Mouse (Mus musculus): ENCODE data around the gene Esyt2. TPM values are rescaled to one million over a fixed set of nuclear protein-coding genes. Genes with fewer than 3 reads are reported as not detected.

Esyt2 gene
- total and polyA plus RNA-seq, 2 experiments from 2014 or later: 7.4 to 32.2 TPM

DNA sequence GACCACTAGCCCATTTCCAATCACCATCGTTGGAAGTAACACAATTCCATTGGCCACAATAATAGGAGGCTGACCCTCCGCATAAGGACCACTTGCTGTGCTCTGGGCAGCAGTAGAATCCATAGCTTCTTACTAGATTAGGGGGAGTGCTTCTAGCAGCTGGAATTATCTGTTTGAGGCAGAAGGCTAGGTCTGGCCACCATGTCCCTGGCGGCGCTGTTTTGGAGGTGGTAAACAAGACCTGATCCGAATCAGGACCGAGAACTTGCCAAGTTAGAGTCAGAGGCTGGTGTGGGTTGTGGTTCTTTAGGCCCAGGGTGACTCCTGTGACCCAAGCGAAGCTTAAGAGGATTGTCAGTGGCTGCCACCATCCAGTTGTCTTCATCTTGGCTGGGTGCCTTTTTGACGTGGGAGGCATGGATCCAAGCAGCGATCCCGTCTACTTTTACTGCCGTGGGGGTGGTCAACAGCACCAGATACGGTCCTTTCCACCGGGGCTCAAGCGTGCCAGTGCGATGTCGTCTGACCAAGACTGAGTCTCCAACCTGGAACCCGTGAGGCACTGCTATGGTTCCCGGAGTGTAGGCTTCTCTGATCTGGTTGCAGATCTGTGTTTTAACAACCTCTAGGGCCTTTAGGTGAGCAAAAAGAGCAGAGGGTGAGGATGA, 123.2 kb downstream of the Esyt2 start:
- peaks cover 11% of the 10 kb centered on the region; the same call in 1 of the 2 replicates for H3K4me1 ChIP-seq (ENCODE audit: control insufficient read depth, insufficient read depth)
- WGBS: 93% methylated on average over 18 of the region's 18 CpGs
- no peaks in the 10 kb centered on the region for H3K27me3 ChIP-seq (ENCODE audit: control insufficient read depth, insufficient read depth, low read length)
- no peak overlapping the region for H3K9ac ChIP-seq (replicated peaks; ENCODE audit: low read depth, low read length)
- no peak overlapping the region for H3K27ac ChIP-seq (ENCODE audit: low read depth)
- no peak for TF ChIP-seq CTCF (IDR thresholded peaks at IDR 0.05; ENCODE audit: low read depth)
- TF ChIP-seq EP300 (IDR thresholded peaks at IDR 0.05; ENCODE audit: low read depth): no peak
- no peak for DNase-seq (ENCODE audit: low spot score)
- peak overlapping the region; percentile 95; the same call in 1 of the 2 replicates for H3K4me2 ChIP-seq (ENCODE audit: low read depth, low read length)
- H3K4me3 ChIP-seq (ENCODE audit: low read depth, low read length): no peak overlapping the region
- peaks cover 11% of the 10 kb centered on the region for H3K9me3 ChIP-seq (replicated peaks; ENCODE audit: control insufficient read depth, low read length)
- no peak for ATAC-seq (ENCODE audit: insufficient read depth, low read depth)
- peaks cover 11% of the 10 kb centered on the region for H3K36me3 ChIP-seq (replicated peaks; ENCODE audit: control insufficient read depth, insufficient read depth, low read length)

DNA sequence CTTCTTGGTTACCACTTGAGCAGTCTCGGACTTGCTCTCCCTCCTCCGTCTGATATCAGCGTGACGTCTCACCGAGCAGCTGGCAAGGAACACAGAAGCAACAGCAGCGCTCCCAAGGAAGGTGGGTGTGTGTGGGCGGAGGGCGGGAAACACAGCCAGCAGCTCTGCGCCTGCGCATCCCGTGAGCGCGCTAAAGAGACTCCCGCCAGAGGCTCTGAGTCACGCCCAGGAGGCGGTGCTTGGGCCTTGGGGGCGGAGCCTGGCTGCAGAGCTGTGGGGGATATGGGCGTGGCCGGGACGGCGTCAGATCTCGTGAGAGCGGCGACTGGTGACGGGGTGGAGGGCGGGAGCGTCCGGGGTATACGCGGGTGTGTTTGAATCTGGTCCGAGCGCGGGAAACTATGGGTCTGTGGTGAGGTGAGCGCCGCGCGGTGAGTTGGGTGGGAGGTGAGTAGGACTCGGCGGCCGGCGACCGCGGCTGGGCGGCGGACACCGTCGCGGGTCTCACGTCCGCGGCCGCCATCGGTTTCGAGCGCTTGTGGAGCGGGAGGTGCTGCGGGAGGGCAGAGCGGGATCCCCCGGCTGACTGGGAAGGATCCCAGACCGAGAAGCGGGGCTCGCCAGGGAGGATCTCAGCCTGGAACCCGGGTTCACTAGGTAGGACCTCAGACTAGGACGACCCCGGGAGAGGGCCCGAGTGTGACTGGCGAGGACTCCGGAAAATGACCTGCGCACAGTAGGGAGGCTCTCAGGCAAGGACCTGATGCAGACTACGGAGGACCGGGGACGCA, 124.2 kb downstream of the Esyt2 start, which contains the start of gene Ncapg2:
Gene Ncapg2, plus strand, starts transcription at position 358 of the 791 bp plus-strand sequence.
- ATAC-seq (ENCODE audit: insufficient read depth, low read depth): peak; percentile 99
- Histone ChIP-seq H3K27me3 (ENCODE audit: control insufficient read depth, insufficient read depth, low read length) (no peaks in the 10 kb centered on the region), H3K36me3 (replicated peaks; ENCODE audit: control insufficient read depth, insufficient read depth, low read length) (peaks cover 18% of the 10 kb centered on the region), H3K27ac (ENCODE audit: low read depth) (0 out of 2 replicates have a peak within 1 kb of the TSS, but pooled peaks have one; percentile 3), H3K9me3 (replicated peaks; ENCODE audit: control insufficient read depth, low read length) (peaks cover 11% of the 10 kb centered on the region), H3K9ac (replicated peaks; ENCODE audit: low read depth, low read length) (peak within 1 kb of the TSS; percentile 67), H3K4me3 (ENCODE audit: low read depth, low read length) (peak within 1 kb of the TSS; percentile 70), H3K4me1 (ENCODE audit: control insufficient read depth, insufficient read depth) (peaks cover 11% of the 10 kb centered on the region; the same call in 1 of the 2 replicates), H3K4me2 (ENCODE audit: low read depth, low read length) (peak within 1 kb of the TSS; percentile 95)
- under 1% methylated on average over 69 of the region's 72 CpGs for WGBS
- TF ChIP-seq CTCF (IDR thresholded peaks at IDR 0.05; ENCODE audit: low read depth) (no peak), EP300 (IDR thresholded peaks at IDR 0.05; ENCODE audit: low read depth) (peak; percentile 54; the same call in 1 of the 2 replicates)
- DNase-seq (ENCODE audit: low spot score): peak; percentile 96

DNA sequence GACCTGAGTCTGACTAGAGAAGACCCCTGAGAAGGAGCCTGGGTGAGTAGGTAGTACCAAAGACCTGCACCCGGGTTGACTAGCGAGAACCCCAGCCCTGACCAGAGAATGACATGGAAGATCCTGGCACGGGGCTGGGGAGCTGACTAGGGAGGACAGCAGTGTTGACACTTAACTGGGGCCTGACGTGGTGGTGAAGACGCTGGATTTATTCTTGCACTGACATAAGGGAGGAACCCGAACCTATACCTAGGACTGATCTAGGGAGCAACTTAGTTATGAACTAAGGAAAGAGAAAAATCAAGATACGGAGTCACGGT, 124.8 kb downstream of the Esyt2 start:
- WGBS: 8% methylated on average over 8 of the region's 8 CpGs
- Histone ChIP-seq H3K9me3 (replicated peaks; ENCODE audit: control insufficient read depth, low read length) (peaks cover 11% of the 10 kb centered on the region), H3K27ac (ENCODE audit: low read depth) (no peak overlapping the region), H3K4me2 (ENCODE audit: low read depth, low read length) (peak overlapping the region; percentile 95), H3K36me3 (replicated peaks; ENCODE audit: control insufficient read depth, insufficient read depth, low read length) (peaks cover 19% of the 10 kb centered on the region), H3K4me3 (ENCODE audit: low read depth, low read length) (peak overlapping the region; percentile 70), H3K9ac (replicated peaks; ENCODE audit: low read depth, low read length) (peak overlapping the region; percentile 67), H3K27me3 (ENCODE audit: control insufficient read depth, insufficient read depth, low read length) (no peaks in the 10 kb centered on the region), H3K4me1 (ENCODE audit: control insufficient read depth, insufficient read depth) (peaks cover 11% of the 10 kb centered on the region; the same call in 1 of the 2 replicates)
- TF ChIP-seq EP300 (IDR thresholded peaks at IDR 0.05; ENCODE audit: low read depth): no peak
- no peak for TF ChIP-seq CTCF (IDR thresholded peaks at IDR 0.05; ENCODE audit: low read depth)
- no peak for ATAC-seq (ENCODE audit: insufficient read depth, low read depth)
- DNase-seq (ENCODE audit: low spot score): peak; percentile 11

DNA sequence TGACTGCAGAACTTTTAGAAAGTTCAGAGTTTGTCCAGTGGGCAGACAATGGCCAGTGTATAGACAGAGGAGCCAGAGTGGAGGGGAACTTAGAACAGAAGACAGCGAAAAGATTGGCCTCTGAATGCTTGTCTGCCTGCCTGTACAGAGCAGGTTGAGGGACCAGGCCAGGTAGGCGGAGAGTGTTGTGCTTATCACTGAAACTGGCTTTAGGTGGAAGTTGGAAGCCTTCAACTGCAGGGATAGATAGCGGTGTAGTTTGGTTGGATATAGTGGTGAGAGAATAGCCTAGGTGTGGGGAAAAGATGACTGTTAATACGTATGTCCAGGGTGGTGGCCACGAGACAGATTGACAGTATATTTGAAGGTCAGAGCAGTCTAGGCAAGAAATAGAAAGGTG, 126.9 kb downstream of the Esyt2 start:
- H3K27ac ChIP-seq (ENCODE audit: low read depth): no peak overlapping the region
- TF ChIP-seq CTCF (IDR thresholded peaks at IDR 0.05; ENCODE audit: low read depth): no peak
- no peak for TF ChIP-seq EP300 (IDR thresholded peaks at IDR 0.05; ENCODE audit: low read depth)
- peaks cover 3% of the 10 kb centered on the region; the same call in 1 of the 2 replicates for H3K9me3 ChIP-seq (replicated peaks; ENCODE audit: control insufficient read depth, low read length)
- ATAC-seq (ENCODE audit: insufficient read depth, low read depth) (no peak), DNase-seq (ENCODE audit: low spot score) (no peak)
- H3K27me3 ChIP-seq (ENCODE audit: control insufficient read depth, insufficient read depth, low read length): no peaks in the 10 kb centered on the region
- H3K4me3 ChIP-seq (ENCODE audit: low read depth, low read length): no peak overlapping the region
- no peak overlapping the region for H3K4me2 ChIP-seq (ENCODE audit: low read depth, low read length)
- H3K9ac ChIP-seq (replicated peaks; ENCODE audit: low read depth, low read length): no peak overlapping the region
- peaks cover 11% of the 10 kb centered on the region; the same call in 1 of the 2 replicates for H3K4me1 ChIP-seq (ENCODE audit: control insufficient read depth, insufficient read depth)
- H3K36me3 ChIP-seq (replicated peaks; ENCODE audit: control insufficient read depth, insufficient read depth, low read length): peaks cover 24% of the 10 kb centered on the region
- 91% methylated on average over 5 of the region's 5 CpGs for WGBS

- Histone ChIP-seq H3K9ac (replicated peaks; ENCODE audit: low read depth, low read length) (no peak overlapping the region), H3K9me3 (replicated peaks; ENCODE audit: control insufficient read depth, low read length) (no peaks in the 10 kb centered on the region), H3K4me2 (ENCODE audit: low read depth, low read length) (no peak overlapping the region), H3K27ac (ENCODE audit: low read depth) (no peak overlapping the region), H3K27me3 (ENCODE audit: control insufficient read depth, insufficient read depth, low read length) (no peaks in the 10 kb centered on the region), H3K4me1 (ENCODE audit: control insufficient read depth, insufficient read depth) (no peaks in the 10 kb centered on the region), H3K36me3 (replicated peaks; ENCODE audit: control insufficient read depth, insufficient read depth, low read length) (peaks cover 39% of the 10 kb centered on the region), H3K4me3 (ENCODE audit: low read depth, low read length) (no peak overlapping the region)
- 90% methylated on average over 4 of the region's 4 CpGs for WGBS
- TF ChIP-seq CTCF (IDR thresholded peaks at IDR 0.05; ENCODE audit: low read depth): no peak
- no peak for TF ChIP-seq EP300 (IDR thresholded peaks at IDR 0.05; ENCODE audit: low read depth)
- ATAC-seq (ENCODE audit: insufficient read depth, low read depth) (no peak), DNase-seq (ENCODE audit: low spot score) (no peak)
Observed at GRCm38 (mm10) chr12:116414941-116415340, 133.9 kb downstream of the Esyt2 start.
